Mouse (Mus musculus): ENCODE results near the gene Sept14.

GRCm38 (mm10) chr5:129715326-129715861, 7.1 kb upstream of the Sept14 start, which contains the start of gene Mrps17:
- TF ChIP-seq CTCF (IDR thresholded peaks at IDR 0.05; ENCODE audit: borderline replicate concordance, control insufficient read depth, extremely low read depth, insufficient read depth, low read length, poor library complexity) = 0 out of 2 replicates have a peak, but pooled peaks have one; percentile 38
- TF ChIP-seq POLR2A (IDR thresholded peaks at IDR 0.05; ENCODE audit: control insufficient read depth, extremely low read depth, insufficient read depth, low read length, poor library complexity) = peak; percentile 59; the same call in 1 of the 2 replicates

Data from thymus, adult 2 months (tissue).